Mouse (Mus musculus) CD4-positive, CD25-positive, alpha-beta regulatory T cell, adult 9 weeks (primary cell): ENCODE results near the gene Atrnl1. TPM values are rescaled to one million over a fixed set of nuclear protein-coding genes. Genes with fewer than 3 reads are reported as not detected.

Source experiments
- polyA plus RNA-seq: library from polyadenylated mRNA; unstranded; fragments of 100-300 nt; shearing (Covaris generic); gene quantifications from one replicate; pipeline ENCODE4 v1.2.1, GENCODE M21; 2017

Gene Atrnl1
- 0.30 TPM for polyA plus RNA-seq

GRCm38 (mm10) chr19:57610476-57611261 is at the start of gene Atrnl1:
TSS of gene Atrnl1 (plus strand) at chr19:57611034.

Other genes starting within 250 kb of the Atrnl1 start
- gene Trub1, start 158.1 kb upstream of the Atrnl1 start, polyA plus RNA-seq = 19.6 TPM